Mouse (Mus musculus): ENCODE measurements at regions not wholly inside any gene's neighbourhood (a gene's known extent, or its start where the extent isn't known, plus 50 kb on each side); places are given as distances from the start of the nearest gene placed in this dataset.

DNA sequence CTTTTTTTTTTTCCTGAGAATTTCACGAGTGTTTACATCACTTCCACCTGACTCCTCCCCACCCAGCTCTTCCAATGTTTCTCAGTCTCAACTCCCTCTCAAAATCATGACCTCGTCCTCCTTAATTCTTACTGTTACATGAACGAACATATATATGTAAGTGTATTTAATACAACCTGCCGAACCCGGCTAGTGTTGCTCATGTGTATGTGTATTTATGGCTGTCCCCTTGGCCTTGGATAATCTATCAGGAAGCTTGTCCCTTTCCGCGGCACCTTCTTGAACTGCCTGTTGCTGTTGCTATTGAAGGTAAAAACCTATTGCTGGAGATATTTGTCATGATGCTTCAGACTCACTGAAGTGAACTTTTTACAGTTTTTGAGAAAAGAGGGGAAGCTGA lies 637.8 kb upstream of the Adamts9 start:
- no peak for TF ChIP-seq ZNF384 (IDR thresholded peaks at IDR 0.05; ENCODE audit: low read depth, low read length)
- TF ChIP-seq GATA1 (IDR thresholded peaks at IDR 0.05; ENCODE audit: low read depth, low read length), result no peak
- TF ChIP-seq CTCF (IDR thresholded peaks at IDR 0.05 in 2 of 3, conservative IDR thresholded peaks at IDR 0.05 in 1 of 3; ENCODE audit: control insufficient read depth in 1 of 3, insufficient read depth in 1 of 3, low read depth in 2 of 3, low read length in 3 of 3, poor library complexity in 1 of 3, severe bottlenecking in 1 of 3), result no peak
- no peak for TF ChIP-seq GABPA (IDR thresholded peaks at IDR 0.05; ENCODE audit: low read depth, low read length)
- TF ChIP-seq E2F4 (IDR thresholded peaks at IDR 0.05; ENCODE audit: borderline replicate concordance, low read depth, low read length), result no peak
- TF ChIP-seq TBP (IDR thresholded peaks at IDR 0.05; ENCODE audit: low read depth, low read length), result no peak
- TF ChIP-seq ZKSCAN1 (IDR thresholded peaks at IDR 0.05; ENCODE audit: low read depth, low read length), result no peak
